Mouse (Mus musculus): Measurements from ENCODE around the gene Cxcl17. TPM values are rescaled to one million over a fixed set of nuclear protein-coding genes. Genes with fewer than 3 reads are reported as not detected.

The Cxcl17 gene
- total RNA-seq, 4 experiments from 2014 or later, result not detected

GRCm38 (mm10) chr7:25369058-25369749 lies 43.5 kb downstream of the Cxcl17 start, which contains the start of gene Cnfn:
Gene Cnfn (minus strand): TSS chr7:25369724.
- no peak for DNase-seq (ENCODE audit: low spot score in 2 of 2)

- DNase-seq (ENCODE audit: low spot score in 2 of 2), result no peak
Measured at GRCm38 (mm10) chr7:25368333-25368732, 44.4 kb downstream of the Cxcl17 start.

- no peak for DNase-seq (ENCODE audit: low spot score in 2 of 2)
Measured at GRCm38 (mm10) chr7:25367632-25368293, 44.9 kb downstream of the Cxcl17 start.

- DNase-seq (ENCODE audit: low spot score in 2 of 2), result no peak
Measured at GRCm38 (mm10) chr7:25365937-25366625, 46.6 kb downstream of the Cxcl17 start.

GRCm38 (mm10) chr7:25363632-25364031 lies 49.1 kb downstream of the Cxcl17 start:
- no peak for DNase-seq (ENCODE audit: low spot score in 2 of 2)

GRCm38 (mm10) chr7:25363151-25363550 lies 49.5 kb downstream of the Cxcl17 start:
- DNase-seq (ENCODE audit: low spot score in 2 of 2), result no peak

- no peak for DNase-seq (ENCODE audit: low spot score in 2 of 2)
Measured at GRCm38 (mm10) chr7:25358721-25359206, 53.9 kb downstream of the Cxcl17 start.

Other genes starting within 250 kb of the Cxcl17 start
- under 1 TPM in 2 of 4 experiments, not detected in 2; 0.02 to 0.24 TPM for gene Pou2f2, start 233.2 kb downstream of the Cxcl17 start, total RNA-seq (2022)
- gene Dedd2, start 192.3 kb downstream of the Cxcl17 start, total RNA-seq (2022), result 1 to 10 TPM; 8.0 to 9.2 (median 8.6) TPM
- gene Zfp526, start 191.5 kb downstream of the Cxcl17 start, total RNA-seq (2022), result 1 to 10 TPM; 5.5 to 6.4 (median 6.1) TPM
- gene Gsk3a, start 175.0 kb downstream of the Cxcl17 start, total RNA-seq (2022), result 10 to 100 TPM; 87.5 to 93.5 (median 90.1) TPM
- gene Erf, start 162.1 kb downstream of the Cxcl17 start, total RNA-seq (2022), result 1 to 10 TPM; 4.2 to 5.8 (median 5.7) TPM
- 10 to 100 TPM; 26.4 to 38.7 (median 30.1) TPM for gene Cic, start 145.2 kb downstream of the Cxcl17 start, total RNA-seq (2022)
- 1 to 10 TPM in 3 of 4 experiments, under 1 TPM in 1; 0.56 to 1.5 (median 1.1) TPM for gene Pafah1b3, start 114.9 kb downstream of the Cxcl17 start, total RNA-seq (2022)
- gene Prr19, start 111.5 kb downstream of the Cxcl17 start, total RNA-seq (2022), result not detected
- not detected for gene Tmem145, start 106.8 kb downstream of the Cxcl17 start, total RNA-seq (2022)
- 10 to 100 TPM; 22.6 to 26.8 (median 25.0) TPM for gene Megf8, start 95.7 kb downstream of the Cxcl17 start, total RNA-seq (2022)
- not detected for gene Cnfn, start 43.2 kb downstream of the Cxcl17 start, total RNA-seq (2022)
- gene Lipe, start 14.2 kb downstream of the Cxcl17 start, total RNA-seq (2022), result 10 to 100 TPM; 10.6 to 28.0 (median 19.9) TPM
- 1 to 10 TPM; 1.9 to 4.8 (median 3.3) TPM for gene Ceacam1, start 64.7 kb upstream of the Cxcl17 start, total RNA-seq (2022)
- gene Ceacam2, start 127.0 kb upstream of the Cxcl17 start, total RNA-seq (2022), result under 1 TPM; 0.17 to 0.67 (median 0.33) TPM
- gene Erich4, start 203.0 kb upstream of the Cxcl17 start, total RNA-seq (2022), result not detected
- 10 to 100 TPM; 32.4 to 38.1 (median 36.0) TPM for gene Dmac2, start 206.5 kb upstream of the Cxcl17 start, total RNA-seq (2022)
- 1 to 10 TPM in 2 of 4 experiments, under 1 TPM in 2; 0.22 to 1.5 (median 0.95) TPM for gene B3gnt8, start 213.8 kb upstream of the Cxcl17 start, total RNA-seq (2022)
- 100 to 1,000 TPM; 116 to 140 (median 128) TPM for gene Bckdha, start 246.1 kb upstream of the Cxcl17 start, total RNA-seq (2022)
- gene Exosc5, start 246.3 kb upstream of the Cxcl17 start, total RNA-seq (2022), result 10 to 100 TPM; 24.3 to 32.8 (median 27.2) TPM

Data from gastrocnemius, adult 8-10 months (tissue).